In the genomic region with DNA sequence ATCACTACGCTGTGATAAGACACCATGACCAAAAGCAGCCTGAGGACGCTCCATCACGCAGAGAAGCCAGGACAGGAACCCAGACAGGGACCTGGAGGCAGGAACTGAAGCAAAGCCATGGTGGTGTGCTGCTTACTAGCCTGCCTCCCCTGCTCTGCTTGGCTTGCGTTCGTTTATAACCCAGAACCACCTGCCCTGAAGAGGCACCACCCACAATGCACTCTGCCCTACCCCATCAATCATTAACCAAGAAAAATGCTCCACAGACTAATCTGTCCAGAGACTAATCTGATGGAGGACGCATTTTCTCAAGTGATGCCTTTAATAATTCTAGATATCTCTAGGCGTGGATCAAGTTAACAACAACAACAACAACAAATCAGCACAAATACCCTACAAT, we compare ENCODE assay signal across 26 mouse cellular contexts.
DNase-seq lines count a peak whose midpoint lies in the region; ATAC-seq lines count a peak whose summit lies in the region.
"Had no signal": no experiment of that assay in that cellular context is flagged by ENCODE, and none has a peak within 500 bp of the region (broad histone marks: within the 10 kb centered on the region; RNA-seq: fewer than 3 reads in every experiment).

No protein-coding gene starts in this region.

- H3K9me3 ChIP-seq in intestine, embryonic 15.5 days, result no peaks in the 10 kb centered on the region
- H3K9me3 ChIP-seq: forebrain, embryonic 13.5 days; heart, embryonic 15.5 days; liver, embryonic 13.5 days; lung, embryonic 15.5 days; midbrain, embryonic 10.5 days; midbrain, embryonic 15.5 days had no signal

- H3K4me1 ChIP-seq in intestine, embryonic 15.5 days (replicated peaks), result no peaks in the 10 kb centered on the region; the same call in 1 of the 2 replicates
- H3K4me1 ChIP-seq: midbrain, embryonic 15.5 days had no signal

- no peaks in the 10 kb centered on the region for H3K27me3 ChIP-seq in intestine, embryonic 15.5 days (replicated peaks)
- H3K27me3 ChIP-seq: forebrain, embryonic 13.5 days; heart, embryonic 15.5 days; liver, embryonic 13.5 days; lung, embryonic 15.5 days; midbrain, embryonic 15.5 days; Patski had no signal

- H3K4me3 ChIP-seq in intestine, embryonic 15.5 days (replicated peaks), result no peak overlapping the region
- H3K4me3 ChIP-seq: forebrain, embryonic 13.5 days; heart, embryonic 15.5 days; liver, embryonic 13.5 days; lung, embryonic 15.5 days; midbrain, embryonic 10.5 days; midbrain, embryonic 15.5 days had no signal

- no peak overlapping the region for H3K4me2 ChIP-seq in intestine, embryonic 15.5 days (replicated peaks)
- H3K4me2 ChIP-seq: forebrain, embryonic 13.5 days; heart, embryonic 15.5 days; liver, embryonic 13.5 days; lung, embryonic 15.5 days; midbrain, embryonic 15.5 days had no signal

- no peak overlapping the region for H3K9ac ChIP-seq in intestine, embryonic 15.5 days
- H3K9ac ChIP-seq: forebrain, embryonic 13.5 days; heart, embryonic 15.5 days; liver, embryonic 13.5 days; lung, embryonic 15.5 days; midbrain, embryonic 15.5 days had no signal

- intact Hi-C loops in left cerebral cortex, postnatal 14 days (cut with DNase I), result no loop called here

- WGBS in intestine, embryonic 15.5 days, result 80% methylated on average over 7 of the region's 7 CpGs

- ATAC-seq in intestine, embryonic 15.5 days, result peak; percentile 84
- ATAC-seq: forebrain, embryonic 13.5 days; hindbrain, embryonic 16.5 days; midbrain, embryonic 15.5 days; Patski had no signal

- peaks cover 2% of the 10 kb centered on the region; the same call in 1 of the 2 replicates for H3K36me3 ChIP-seq in intestine, embryonic 15.5 days
- H3K36me3 ChIP-seq: heart, embryonic 15.5 days; lung, embryonic 15.5 days; midbrain, embryonic 15.5 days had no signal

- DNase-seq in kidney, adult 18-20 months, result peak; percentile 45
- no peak for DNase-seq in kidney, postnatal 4 days
- DNase-seq in kidney, adult 9 months, result peak; percentile 87
- peak; percentile 65 to 69 for DNase-seq in kidney, postnatal 36 days
- DNase-seq in cerebellum, postnatal 36 days, result no peak
- no peak for DNase-seq in left cerebral cortex, postnatal 14 days (ENCODE audit: low spot score in 2 of 2)
- no peak for DNase-seq in right cerebral cortex, postnatal 36 days (ENCODE audit: low spot score in 2 of 2)
- DNase-seq: adrenal gland, postnatal 14 days; cerebellum, adult 11 months; cerebellum, postnatal 10 days; gastrocnemius, postnatal 10 days; layer of hippocampus, postnatal 36 days; liver, embryonic 13.5 days; right cerebral cortex, postnatal 25 days; spleen, adult 18-20 months; thymus, adult 18-20 months; thymus, postnatal 25 days had no signal

- H3K27ac ChIP-seq in intestine, embryonic 15.5 days, result no peak overlapping the region
- H3K27ac ChIP-seq: forebrain, embryonic 13.5 days; heart, embryonic 15.5 days; liver, embryonic 13.5 days; lung, embryonic 15.5 days; midbrain, embryonic 10.5 days; midbrain, embryonic 15.5 days; stomach, postnatal 0 days had no signal

Comparison
In these comparisons a context has a peak if more than half of its experiments do, and no peak if none do; other contexts are left out.
1. DNase-seq: peak in kidney, adult 18-20 months (single experiment), kidney, adult 9 months (single experiment) and kidney, postnatal 36 days (2 of 2); none in kidney, postnatal 4 days (0 of 2), cerebellum, postnatal 36 days (0 of 2), left cerebral cortex, postnatal 14 days (0 of 2) and right cerebral cortex, postnatal 36 days (0 of 2).